Mouse (Mus musculus) cerebellum, adult 9-10 months (tissue): ENCODE results near the gene Asb18.

Experiments used
- DNase-seq: peaks from one replicate; pipeline ENCODE4 v3.0.0; 2022

Asb18 gene

GRCm38 (mm10) chr1:89932021-89932423 lies 82.4 kb downstream of the Asb18 start:
- DNase-seq: no peak

GRCm38 (mm10) chr1:89931120-89931519 lies 83.3 kb downstream of the Asb18 start, which contains the start of gene Gbx2:
TSS of gene Gbx2 (minus strand) at chr1:89931179.
- DNase-seq: no peak

- no peak for DNase-seq
These were observed 83.9 kb downstream of the Asb18 start for GRCm38 (mm10) chr1:89930551-89930950.

- no peak for DNase-seq
These were observed 84.6 kb downstream of the Asb18 start for GRCm38 (mm10) chr1:89929721-89930505.

GRCm38 (mm10) chr1:89929181-89929580 lies 85.3 kb downstream of the Asb18 start:
- no peak for DNase-seq

- no peak for DNase-seq
These were observed 85.8 kb downstream of the Asb18 start for GRCm38 (mm10) chr1:89928676-89929075.

- DNase-seq: no peak
These were observed 87.3 kb downstream of the Asb18 start for GRCm38 (mm10) chr1:89927061-89927661.

GRCm38 (mm10) chr1:89926583-89927060 lies 87.8 kb downstream of the Asb18 start:
- DNase-seq: no peak

- no peak for DNase-seq
These were observed 88.8 kb downstream of the Asb18 start for GRCm38 (mm10) chr1:89925501-89926190.

- DNase-seq: no peak
These were observed 90.8 kb downstream of the Asb18 start for GRCm38 (mm10) chr1:89923642-89924020.

GRCm38 (mm10) chr1:89922883-89923641 lies 91.4 kb downstream of the Asb18 start:
- no peak for DNase-seq

GRCm38 (mm10) chr1:89922282-89922681 lies 92.2 kb downstream of the Asb18 start:
- no peak for DNase-seq

- DNase-seq: no peak
These were observed 92.7 kb downstream of the Asb18 start for GRCm38 (mm10) chr1:89921806-89922205.

GRCm38 (mm10) chr1:89919206-89919605 lies 95.3 kb downstream of the Asb18 start:
- DNase-seq: no peak

GRCm38 (mm10) chr1:89918111-89918510 lies 96.4 kb downstream of the Asb18 start:
- no peak for DNase-seq

GRCm38 (mm10) chr1:89913611-89914010 lies 100.9 kb downstream of the Asb18 start:
- DNase-seq: no peak

- no peak for DNase-seq
These were observed 102.1 kb downstream of the Asb18 start for GRCm38 (mm10) chr1:89912392-89912791.

- no peak for DNase-seq
These were observed 104.7 kb downstream of the Asb18 start for GRCm38 (mm10) chr1:89909796-89910195.

GRCm38 (mm10) chr1:89902641-89903040 lies 111.8 kb downstream of the Asb18 start:
- DNase-seq: no peak

- no peak for DNase-seq
These were observed 112.2 kb downstream of the Asb18 start for GRCm38 (mm10) chr1:89902236-89902635.

GRCm38 (mm10) chr1:89901381-89901780 lies 113.1 kb downstream of the Asb18 start:
- no peak for DNase-seq
